Mouse (Mus musculus): ENCODE measurements around the gene Wdr17.

GRCm38 (mm10) chr8:54899444-54899843 is 12.5 kb upstream of the Wdr17 start:
- TF ChIP-seq TCF12 (IDR thresholded peaks at IDR 0.05; ENCODE audit: low read depth, low read length) = no peak
- no peak for TF ChIP-seq CHD2 (IDR thresholded peaks at IDR 0.05; ENCODE audit: low read length)
- TF ChIP-seq CTCF (IDR thresholded peaks at IDR 0.05 in 2 of 3, conservative IDR thresholded peaks at IDR 0.05 in 1 of 3; ENCODE audit: control insufficient read depth in 1 of 3, insufficient read depth in 1 of 3, low read depth in 2 of 3, low read length in 3 of 3, poor library complexity in 1 of 3, severe bottlenecking in 1 of 3) = no peak
- TF ChIP-seq USF1 (IDR thresholded peaks at IDR 0.05; ENCODE audit: low read depth, low read length) = no peak
- no peak for TF ChIP-seq BHLHE40 (IDR thresholded peaks at IDR 0.05; ENCODE audit: borderline replicate concordance, low read depth, low read length)
- TF ChIP-seq RCOR1 (IDR thresholded peaks at IDR 0.05; ENCODE audit: low read depth, low read length) = no peak
- TF ChIP-seq E2F4 (IDR thresholded peaks at IDR 0.05; ENCODE audit: borderline replicate concordance, low read depth, low read length) = no peak
- TF ChIP-seq MAZ (IDR thresholded peaks at IDR 0.05; ENCODE audit: low read depth, low read length) = no peak
- no peak for TF ChIP-seq UBTF (IDR thresholded peaks at IDR 0.05; ENCODE audit: borderline replicate concordance, insufficient read depth, low read depth, low read length)
- TF ChIP-seq HCFC1 (IDR thresholded peaks at IDR 0.05; ENCODE audit: low read depth, low read length) = no peak
- TF ChIP-seq EP300 (IDR thresholded peaks at IDR 0.05; ENCODE audit: low read depth in 1 of 2, low read length in 2 of 2) = no peak
- TF ChIP-seq POLR2A (IDR thresholded peaks at IDR 0.05; ENCODE audit: control insufficient read depth in 1 of 2, insufficient read depth in 1 of 2, low read depth in 1 of 2, low read length in 2 of 2, poor library complexity in 1 of 2) = no peak
